Mouse (Mus musculus) NIH3T3 (cell line): Measurements from ENCODE around the gene Gimap4.

ENCODE experiments used
- DNase-seq: peaks from one replicate; pipeline ENCODE4 v3.0.0-alpha.2; 2012; ENCODE audit warnings: low read depth

Gene Gimap4

GRCm38 (mm10) chr6:48700251-48701075 lies 16.1 kb downstream of the Gimap4 start:
- no peak for DNase-seq

DNA sequence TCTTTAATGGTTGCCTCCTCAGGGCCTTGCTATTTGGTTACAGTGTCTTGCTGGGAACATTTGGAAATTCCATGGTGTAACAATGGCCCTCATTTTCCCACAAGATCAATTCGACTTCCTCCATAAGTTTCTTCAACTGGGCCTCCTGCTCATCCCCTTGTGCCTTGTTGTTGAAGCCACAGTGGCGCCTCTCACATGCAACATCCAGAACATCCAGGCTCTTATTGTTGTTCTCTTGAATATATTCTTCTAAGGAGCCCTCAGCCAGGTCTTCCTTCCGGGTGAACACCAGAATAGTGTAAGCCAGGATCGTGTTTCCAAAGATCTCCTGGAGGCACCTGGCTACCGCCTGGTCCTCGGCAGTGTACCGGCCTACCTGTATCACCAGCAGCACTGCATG lies 17.8 kb downstream of the Gimap4 start:
- DNase-seq = no peak

DNA sequence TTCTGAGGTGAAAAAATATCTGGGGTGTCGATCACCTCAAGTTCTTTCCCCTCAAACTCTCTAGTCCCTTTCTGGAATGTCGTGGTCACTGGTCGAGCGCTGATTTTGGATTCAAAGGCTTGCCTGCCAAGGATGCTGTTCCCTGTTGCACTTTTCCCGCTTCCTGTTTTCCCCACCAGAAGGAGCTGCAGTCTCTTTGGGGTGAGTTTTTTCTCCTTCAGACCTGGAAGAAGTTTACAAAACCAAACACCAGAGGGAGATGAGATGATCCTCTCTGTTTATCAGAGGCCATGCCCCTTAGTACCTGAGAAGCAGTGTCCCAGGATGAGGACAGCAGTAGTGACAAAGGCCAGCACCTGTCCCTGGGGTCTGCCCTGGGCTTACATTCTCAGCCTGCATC lies 18.3 kb downstream of the Gimap4 start:
- DNase-seq = no peak

GRCm38 (mm10) chr6:48704146-48704545 lies 19.8 kb downstream of the Gimap4 start:
- no peak for DNase-seq

- DNase-seq = no peak
These were observed 21.8 kb downstream of the Gimap4 start for GRCm38 (mm10) chr6:48706130-48706529.

- no peak for DNase-seq
These were observed 34.1 kb downstream of the Gimap4 start, which contains the start of the genes Gm28053 and Gimap7 for GRCm38 (mm10) chr6:48718455-48718854. TSS of gene Gm28053 (plus strand) at chr6:48718607. TSS of gene Gimap7 (plus strand) at chr6:48718621.

- DNase-seq = no peak
These were observed 36.0 kb downstream of the Gimap4 start for GRCm38 (mm10) chr6:48720326-48720725.

DNA sequence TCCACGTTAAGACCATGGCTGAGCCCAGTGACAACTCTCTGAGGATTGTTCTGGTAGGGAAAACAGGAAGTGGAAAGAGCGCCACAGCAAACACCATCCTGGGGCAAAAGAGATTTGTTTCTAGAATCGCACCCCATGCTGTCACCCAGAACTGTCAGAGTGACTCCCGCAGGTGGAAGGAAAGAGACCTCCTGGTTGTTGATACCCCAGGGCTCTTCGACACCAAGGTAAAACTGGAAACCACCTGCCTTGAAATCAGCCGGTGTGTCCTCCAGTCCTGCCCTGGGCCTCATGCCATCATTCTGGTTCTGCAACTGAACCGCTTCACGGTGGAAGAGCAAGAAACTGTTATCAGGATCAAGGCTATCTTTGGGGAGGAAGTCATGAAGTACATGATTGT lies 39.1 kb downstream of the Gimap4 start:
- DNase-seq = no peak

DNA sequence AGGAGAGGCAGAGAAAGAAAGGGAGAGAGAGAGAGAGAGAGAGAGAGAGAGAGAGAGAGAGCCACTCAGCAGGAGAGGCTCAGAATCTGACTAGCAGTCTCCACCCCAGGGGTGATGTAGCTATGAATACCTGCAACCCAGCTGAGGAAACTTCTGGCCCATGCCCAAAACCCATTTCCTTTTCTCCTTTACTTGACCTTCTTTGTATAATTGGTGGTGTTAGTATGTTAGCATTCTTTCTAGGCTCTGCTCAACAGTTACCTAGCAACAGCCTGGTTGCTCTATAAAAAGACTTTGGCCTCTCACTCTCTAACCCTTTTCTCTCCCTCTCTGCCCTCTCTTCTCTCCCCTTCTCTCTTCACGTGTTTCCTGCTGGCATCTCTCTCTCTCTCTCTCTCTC lies 41.1 kb downstream of the Gimap4 start:
- DNase-seq = no peak

- no peak for DNase-seq
These were observed 43.4 kb downstream of the Gimap4 start for GRCm38 (mm10) chr6:48727761-48728160.

- no peak for DNase-seq
These were observed 48.5 kb downstream of the Gimap4 start for GRCm38 (mm10) chr6:48732864-48733304.

- DNase-seq = no peak
These were observed 49.3 kb downstream of the Gimap4 start for GRCm38 (mm10) chr6:48733660-48734059.

DNA sequence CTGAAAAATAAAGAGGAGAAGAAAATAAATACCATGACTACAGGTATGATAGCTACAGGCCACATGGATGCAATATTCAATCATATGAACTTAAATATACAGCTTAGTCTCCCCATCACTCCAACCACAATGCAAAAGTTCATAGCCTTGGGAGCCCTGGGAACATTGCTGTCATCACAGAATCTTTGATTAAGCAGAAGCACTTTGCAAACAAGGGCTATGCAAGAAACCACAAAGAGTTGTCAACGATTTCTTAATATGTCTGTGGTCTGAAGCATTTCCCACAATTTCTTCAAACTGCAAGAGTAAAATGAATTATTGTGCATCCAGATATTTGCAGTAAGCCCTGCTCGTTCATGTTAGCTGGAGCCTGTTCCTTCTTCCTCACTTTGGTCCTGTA lies 52.7 kb downstream of the Gimap4 start:
- no peak for DNase-seq

- DNase-seq = no peak
These were observed 53.3 kb downstream of the Gimap4 start for GRCm38 (mm10) chr6:48737688-48738087.

DNA sequence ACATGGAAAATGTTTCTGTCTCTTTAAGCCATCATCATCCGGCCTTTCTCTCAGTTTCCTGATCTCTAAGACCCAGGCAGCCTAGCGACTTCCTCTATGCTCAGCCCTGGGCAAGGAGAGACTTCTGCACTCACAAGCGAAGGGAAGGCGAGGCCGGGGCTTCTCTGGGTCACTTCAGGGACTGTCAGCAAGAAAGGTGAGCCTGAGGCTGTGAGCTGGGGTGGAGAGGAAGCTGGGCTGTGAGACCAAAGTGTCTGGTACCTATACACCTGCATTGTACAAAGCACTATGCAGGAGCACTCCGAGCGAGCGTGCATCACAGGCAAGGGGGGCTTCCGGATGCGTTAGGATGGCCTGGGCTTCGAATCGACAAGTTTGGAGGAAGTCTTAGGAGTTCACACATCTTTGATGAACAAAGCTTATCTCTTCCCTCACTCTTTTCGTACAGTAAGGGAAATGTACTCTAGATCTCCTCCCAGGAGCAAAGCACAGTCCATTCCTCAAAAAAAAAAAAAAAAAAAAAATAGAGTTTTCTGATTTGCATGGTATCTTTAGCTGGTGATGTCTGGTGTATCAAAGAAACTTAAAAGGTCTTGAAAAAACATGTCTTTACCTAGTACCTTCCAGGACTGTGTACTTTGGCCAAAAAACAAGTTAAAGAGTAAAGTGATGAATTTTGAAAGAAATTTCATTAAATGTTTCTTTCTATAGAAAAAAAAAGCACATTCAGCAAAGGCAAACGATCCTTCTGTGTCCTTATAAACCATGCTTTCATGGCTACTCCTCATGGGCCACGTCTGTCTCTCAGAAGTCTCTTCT lies 54.8 kb downstream of the Gimap4 start, which contains the start of gene Gimap1:
Gimap1 (plus strand) TSS at position 94 of the 819 bp plus-strand sequence.
- no peak for DNase-seq

- DNase-seq = no peak
These were observed 55.4 kb downstream of the Gimap4 start for GRCm38 (mm10) chr6:48739780-48740055.

GRCm38 (mm10) chr6:48740501-48741169 lies 56.3 kb downstream of the Gimap4 start:
- no peak for DNase-seq

GRCm38 (mm10) chr6:48741273-48741672 lies 56.9 kb downstream of the Gimap4 start:
- DNase-seq = no peak
